Mouse (Mus musculus) embryonic facial prominence, embryonic 14.5 days (tissue): ENCODE measurements around the gene Cep68. TPM values are rescaled to one million over a fixed set of nuclear protein-coding genes. Genes with fewer than 3 reads are reported as not detected.

ENCODE experiments used
- polyA plus RNA-seq: library from polyadenylated mRNA; unstranded; fragments of >200 nt; fragmentation: Nextera tagmentation; extraction: Ambion mirVana; gene quantifications from 2 replicates; pipeline ENCODE4 v1.2.1, GENCODE M21; 2014

Gene Cep68
- polyA plus RNA-seq, 1 experiment from 2014 or later = 27.9 TPM

Other genes starting within 250 kb of the Cep68 start
- gene Actr2, start 136.5 kb downstream of the Cep68 start, polyA plus RNA-seq = 66.6 and 67.3 TPM in 2 replicates
- gene Rab1a, start 48.0 kb downstream of the Cep68 start, polyA plus RNA-seq = 237 and 249 TPM in 2 replicates
- gene Slc1a4, start 83.3 kb upstream of the Cep68 start, polyA plus RNA-seq = 24.8 and 26.6 TPM in 2 replicates